Mouse (Mus musculus) spleen, embryonic (tissue): ENCODE results near the gene Snx30.

Experiments
- CTCF ChIA-PET: fragments of 350-600 bp; sonication (Branson Sonifier 250); formaldehyde crosslinking; loops from one replicate; lab custom pipeline; 2022; lab: Charles Lee

Gene Snx30

DNA sequence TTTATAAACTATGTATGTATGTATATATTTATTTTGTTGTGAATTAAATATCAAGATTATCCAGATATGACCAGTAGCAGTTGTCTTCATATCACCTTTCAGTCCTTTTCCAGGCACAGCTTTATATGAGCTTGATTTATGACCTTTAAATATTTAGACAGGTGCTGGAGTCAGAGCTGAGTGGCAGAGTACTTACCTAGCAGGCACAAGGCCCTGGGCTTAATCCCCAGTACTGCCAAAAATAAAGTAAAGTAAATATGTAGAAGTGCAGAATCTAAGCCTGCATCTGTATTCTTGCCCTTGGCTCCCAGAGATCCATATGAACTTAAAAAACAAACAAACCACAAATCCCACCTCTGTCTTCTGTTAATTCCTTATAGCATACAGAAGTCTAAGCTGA is 16.6 kb upstream of the Snx30 start:
- CTCF ChIA-PET = interaction anchor here (0.8 kb wide), 1 partner anchor 108 kb away, joined by 3 read pairs; no protein-coding TSS in a partner anchor

DNA sequence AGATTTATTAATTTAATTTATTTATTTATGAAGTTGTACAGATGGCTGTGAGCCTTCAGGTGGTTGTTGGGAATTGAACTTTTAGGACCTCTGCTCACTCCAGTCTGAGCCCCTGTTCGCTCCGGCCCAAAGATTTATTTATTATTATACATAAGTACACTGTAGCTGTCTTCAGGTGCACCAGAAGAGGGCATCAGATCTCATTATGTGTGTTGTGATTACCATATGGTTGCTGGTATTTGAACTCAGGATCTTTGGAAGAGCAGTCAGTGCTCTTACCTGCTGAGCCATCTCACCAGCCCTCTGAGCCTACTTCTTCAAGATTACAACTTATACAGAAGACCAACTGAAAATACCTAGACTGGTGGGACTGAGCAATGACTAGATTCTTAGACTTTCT is 12.0 kb upstream of the Snx30 start:
- CTCF ChIA-PET = interaction anchor here (0.5 to 2.2 kb wide), 2 partner anchors 57 to 59 kb away, joined by 4 to 5 read pairs; no protein-coding TSS in a partner anchor

DNA sequence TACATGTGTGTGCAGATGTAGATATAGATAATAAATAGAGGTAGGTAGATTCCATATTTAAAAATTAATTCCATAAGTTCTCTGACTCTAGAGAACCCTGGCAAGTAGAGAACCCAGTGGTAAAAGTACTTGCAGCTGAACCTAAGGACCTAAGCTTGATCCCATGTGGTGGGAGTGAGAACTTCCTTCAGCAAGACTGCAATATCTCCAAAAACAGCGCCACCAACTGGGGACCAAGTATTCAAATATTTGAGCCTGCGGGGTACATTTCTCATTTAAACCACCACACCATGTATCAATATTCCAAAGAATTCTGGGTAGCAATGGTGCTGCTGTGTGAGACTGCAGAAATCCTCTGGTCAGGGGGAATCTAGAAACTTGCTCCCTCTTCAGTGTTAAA is 11.5 kb upstream of the Snx30 start:
- CTCF ChIA-PET = interaction anchor here (0.5 to 2.2 kb wide), 2 partner anchors 57 to 59 kb away, joined by 4 to 5 read pairs; no protein-coding TSS in a partner anchor

GRCm38 (mm10) chr4:59795788-59796455 is 9.7 kb upstream of the Snx30 start:
- CTCF ChIA-PET = interaction anchor here (1.7 to 2.2 kb wide), 2 partner anchors 10 to 55 kb away, joined by 4 to 10 read pairs; partner anchors contain the start of gene Snx30

DNA sequence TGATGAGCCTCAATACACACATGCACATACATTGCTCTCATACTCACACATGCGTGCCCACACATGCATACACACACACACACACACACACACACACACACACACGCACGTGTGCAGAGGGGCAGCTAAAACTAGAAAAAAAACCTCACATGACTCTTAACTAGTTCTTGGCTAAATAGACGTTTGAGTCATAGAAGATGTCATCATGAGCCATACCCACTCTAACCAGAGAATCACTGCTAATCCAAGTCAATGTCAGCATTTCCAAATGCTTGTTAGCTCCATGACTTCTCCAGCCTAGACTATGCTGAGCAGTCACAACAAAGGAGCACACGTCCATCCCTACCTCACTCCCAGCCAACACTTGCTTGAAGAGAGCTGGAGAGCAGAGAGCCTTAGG is 5.5 kb upstream of the Snx30 start:
- CTCF ChIA-PET = no interaction called here

GRCm38 (mm10) chr4:59801489-59801888 is 4.2 kb upstream of the Snx30 start, which contains the start of gene Inip:
TSS of gene Inip (minus strand) at chr4:59801589.
- CTCF ChIA-PET = interaction anchor here (0.6 kb wide), 1 partner anchor 94 kb away, joined by 5 read pairs; no protein-coding TSS in a partner anchor

GRCm38 (mm10) chr4:59802107-59802506 is 3.5 kb upstream of the Snx30 start:
- CTCF ChIA-PET = interaction anchor here (0.6 kb wide), 1 partner anchor 94 kb away, joined by 5 read pairs; no protein-coding TSS in a partner anchor

DNA sequence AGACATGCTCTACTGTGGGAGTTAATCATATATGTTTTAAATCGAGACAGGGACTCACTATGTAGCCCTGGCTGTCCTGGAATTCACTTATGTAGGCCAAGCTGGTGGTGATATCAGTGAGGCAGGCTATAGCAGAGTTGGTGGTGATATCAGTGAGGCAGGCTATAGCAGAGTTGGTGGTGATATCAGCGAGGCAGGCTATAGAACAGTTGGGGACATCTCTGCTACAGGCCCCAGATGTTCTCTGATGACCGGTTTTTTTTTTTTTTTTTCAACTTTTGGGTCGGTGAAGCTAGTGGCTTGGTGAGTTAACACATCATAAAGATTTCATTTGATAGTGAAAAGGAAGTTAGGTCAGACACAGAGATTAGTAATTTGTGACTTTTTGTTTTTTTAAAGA is 2.8 kb upstream of the Snx30 start:
- CTCF ChIA-PET = interaction anchor here (0.6 kb wide), 2 partner anchors 20 to 21 kb away, joined by 4 to 5 read pairs; no protein-coding TSS in a partner anchor

GRCm38 (mm10) chr4:59803358-59803757 is 2.3 kb upstream of the Snx30 start:
- CTCF ChIA-PET = interaction anchor here (0.6 kb wide), 2 partner anchors 21 kb away, joined by 4 to 5 read pairs; no protein-coding TSS in a partner anchor

DNA sequence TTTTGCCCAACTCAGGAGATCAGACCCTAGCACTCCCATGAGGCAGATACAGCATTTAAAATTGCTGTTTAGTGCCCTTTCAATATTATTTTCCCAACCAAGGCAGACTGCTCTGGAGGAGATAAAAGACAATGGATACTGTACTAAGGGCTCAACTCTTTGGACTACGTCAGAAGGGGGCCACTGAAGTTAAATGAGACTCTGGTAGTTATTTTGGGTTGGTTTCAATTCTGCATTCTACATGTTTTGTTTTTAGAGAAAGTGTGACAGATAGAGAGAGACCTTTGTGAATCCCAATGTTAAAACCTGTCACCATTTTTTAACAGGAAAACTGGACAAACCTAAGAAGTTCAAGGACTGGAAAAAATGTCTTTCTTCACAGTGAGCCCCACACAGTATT is 886 bp upstream of the Snx30 start:
- CTCF ChIA-PET = no interaction called here

DNA sequence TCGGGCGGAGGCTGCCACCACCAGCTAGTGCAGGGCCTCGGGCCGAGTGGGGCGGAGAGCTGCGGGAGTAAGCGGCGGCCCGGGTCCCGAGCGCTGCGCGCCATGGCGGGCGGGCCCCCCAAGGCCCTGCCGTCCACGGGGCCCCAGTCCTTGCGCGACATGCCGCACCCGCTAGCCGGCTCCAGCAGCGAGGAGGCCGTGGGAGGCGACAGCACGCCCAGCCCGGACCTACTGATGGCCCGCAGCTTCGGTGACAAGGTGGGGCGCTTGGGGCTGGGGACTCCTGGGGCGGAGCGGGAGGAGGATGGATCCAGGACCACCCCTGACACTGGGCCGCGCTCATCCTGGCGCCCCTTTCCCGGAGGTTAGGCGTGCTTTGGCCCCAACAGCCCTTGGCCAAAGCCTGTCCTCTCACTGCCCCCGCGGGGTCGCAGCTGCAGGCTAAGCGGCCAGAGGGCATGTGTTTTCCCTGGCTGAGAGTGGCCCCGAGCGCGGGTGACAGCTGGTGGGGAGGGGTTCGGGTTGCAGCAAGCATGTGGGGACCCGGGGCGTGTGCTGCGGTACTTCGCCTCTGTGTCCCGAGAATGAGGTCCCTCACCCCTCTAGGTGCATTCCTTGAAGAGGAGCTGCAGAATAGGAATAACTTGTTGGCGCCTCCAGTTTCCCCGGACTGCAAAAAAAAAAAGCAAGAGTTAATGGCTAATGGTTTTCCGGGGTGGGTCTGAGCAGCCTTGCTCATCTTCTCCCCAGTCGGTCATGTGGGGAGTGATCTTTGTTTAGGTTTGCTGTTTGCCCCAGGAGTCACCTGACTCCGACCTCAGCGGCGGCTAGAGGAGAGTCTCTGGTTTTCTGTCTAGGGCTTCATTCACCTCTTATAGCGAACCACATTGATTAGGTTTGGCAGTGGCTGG is 583 bp downstream of the Snx30 start:
- CTCF ChIA-PET = interaction anchor here (0.9 to 2.5 kb wide), 3 partner anchors 10 to 14 kb away, joined by 3 to 10 read pairs (median 10); no protein-coding TSS in a partner anchor

DNA sequence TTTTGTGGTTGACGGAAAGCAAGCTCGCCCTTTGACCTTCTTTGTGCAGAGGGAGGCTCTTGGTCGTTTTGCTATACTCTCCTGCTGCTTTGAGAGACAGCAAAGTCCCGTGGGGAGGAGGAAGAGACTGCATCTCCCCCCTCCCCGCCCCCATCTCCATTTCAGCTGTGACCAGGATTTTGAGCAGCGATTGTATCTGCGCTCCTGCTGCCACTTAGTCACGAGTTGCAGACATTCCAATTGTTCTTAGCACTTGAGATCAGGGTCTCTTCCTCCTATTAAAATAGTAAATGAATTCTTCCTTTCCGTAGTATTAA is 1.2 kb downstream of the Snx30 start:
- CTCF ChIA-PET = interaction anchor here (1.9 to 2.5 kb wide), 2 partner anchors 9 to 11 kb away, joined by 10 read pairs; no protein-coding TSS in a partner anchor

- CTCF ChIA-PET = interaction anchor here (2.5 kb wide), 1 partner anchor 12 kb away, joined by 10 read pairs; no protein-coding TSS in a partner anchor
Measured at GRCm38 (mm10) chr4:59807521-59807920, 1.9 kb downstream of the Snx30 start.

DNA sequence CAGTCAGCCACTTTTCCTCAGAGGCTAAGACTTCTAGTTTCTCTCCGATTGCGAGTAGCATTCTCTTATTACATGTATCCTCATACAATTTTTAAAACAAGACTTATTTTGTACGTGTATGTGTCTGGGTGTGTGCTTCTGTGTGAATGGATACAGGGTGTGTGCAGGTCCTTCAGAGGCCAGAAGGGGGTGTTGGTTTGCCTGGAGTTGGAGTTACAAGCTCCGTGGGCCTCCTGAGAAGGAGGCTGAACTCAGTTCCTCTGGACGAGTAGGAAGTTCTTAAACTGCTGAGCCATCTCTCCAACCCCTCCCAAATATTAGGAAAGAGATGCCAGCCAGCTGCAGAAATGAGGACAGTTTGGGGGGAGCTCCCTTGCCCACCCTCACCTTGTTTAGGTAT is 2.8 kb downstream of the Snx30 start:
- CTCF ChIA-PET = interaction anchor here (0.6 kb wide), 1 partner anchor 119 kb away, joined by 14 read pairs; no protein-coding TSS in a partner anchor

DNA sequence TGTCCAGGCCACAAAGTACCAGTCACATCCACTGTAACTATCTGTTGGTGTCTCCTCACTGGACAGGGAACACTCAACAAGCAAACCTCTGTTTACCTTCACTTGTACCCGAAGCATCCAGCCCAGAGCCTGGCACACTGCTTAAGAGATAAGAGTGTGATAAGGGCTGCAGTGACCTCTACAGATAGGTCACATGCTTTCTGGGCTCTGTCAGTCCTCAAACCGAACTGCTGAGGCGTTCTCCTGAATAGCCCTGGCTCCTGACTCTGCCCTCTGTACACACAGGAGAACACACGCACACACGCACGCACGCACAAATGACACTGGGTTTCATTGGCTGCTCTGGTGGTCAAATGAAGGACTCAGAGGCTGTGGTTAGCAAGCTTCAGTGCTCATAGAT is 8.5 kb downstream of the Snx30 start:
- CTCF ChIA-PET = no interaction called here

- CTCF ChIA-PET = interaction anchor here (0.5 to 2.4 kb wide), 4 partner anchors 9 to 38 kb away, joined by 3 to 10 read pairs (median 4); partner anchors contain the start of gene Snx30
Measured at GRCm38 (mm10) chr4:59815121-59815810, 9.6 kb downstream of the Snx30 start.

DNA sequence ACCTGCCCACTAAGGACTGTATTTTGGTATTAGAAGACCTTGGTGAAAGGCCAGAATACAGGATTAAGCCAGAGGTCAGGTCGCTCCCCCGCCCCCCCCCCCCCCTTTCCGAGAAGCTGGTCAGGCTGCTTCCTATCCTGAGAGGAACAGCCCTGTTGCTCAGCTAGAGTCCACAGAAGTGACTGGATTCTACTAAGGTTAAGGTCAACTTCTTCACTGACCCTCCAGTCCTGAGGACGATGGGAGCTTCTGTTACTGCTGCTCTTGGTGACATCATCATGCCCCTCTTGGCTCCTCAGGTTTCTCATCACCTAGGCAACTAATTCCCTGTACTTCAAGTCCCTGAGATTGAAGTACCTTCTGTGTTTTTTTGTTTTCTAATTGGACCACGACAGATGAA is 10.4 kb downstream of the Snx30 start:
- CTCF ChIA-PET = interaction anchor here (0.7 to 2.4 kb wide), 3 partner anchors 10 to 34 kb away, joined by 3 to 10 read pairs (median 3); partner anchors contain the start of gene Snx30

GRCm38 (mm10) chr4:59816477-59816876 is 10.8 kb downstream of the Snx30 start:
- CTCF ChIA-PET = interaction anchor here (0.5 to 2.4 kb wide), 5 partner anchors 10 to 969 kb away, joined by 3 to 10 read pairs (median 3); partner anchors contain the start of gene Snx30

DNA sequence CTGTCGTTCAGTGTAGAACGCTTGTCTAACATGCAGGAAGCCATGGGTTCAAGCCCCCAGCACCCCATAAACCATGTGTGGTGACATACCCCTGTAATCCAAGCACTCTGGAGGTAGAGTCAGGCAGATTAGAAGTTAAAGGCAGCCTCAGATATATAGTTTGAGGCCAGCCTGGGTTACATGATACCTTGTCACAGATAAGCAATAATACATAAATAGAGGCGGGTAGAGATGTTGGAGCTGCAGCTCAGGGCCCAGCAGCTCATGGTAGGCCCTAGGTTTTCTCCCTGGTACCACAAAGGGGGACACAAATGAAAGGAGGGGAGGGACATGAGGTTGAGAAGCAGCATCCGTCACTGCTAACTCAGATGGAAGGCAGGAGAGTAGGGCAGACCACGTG is 12.2 kb downstream of the Snx30 start:
- CTCF ChIA-PET = interaction anchor here (0.9 kb wide), 1 partner anchor 9 kb away, joined by 4 read pairs; no protein-coding TSS in a partner anchor

GRCm38 (mm10) chr4:59818498-59818897 is 12.9 kb downstream of the Snx30 start:
- CTCF ChIA-PET = interaction anchor here (0.6 to 1.2 kb wide), 2 partner anchors 21 to 40 kb away, joined by 4 to 5 read pairs; no protein-coding TSS in a partner anchor
